Mouse (Mus musculus): ENCODE measurements around the gene Ifna11.
A peak's percentile ranks its signal among the peaks of the same experiment; 100 is the strongest.

DNA sequence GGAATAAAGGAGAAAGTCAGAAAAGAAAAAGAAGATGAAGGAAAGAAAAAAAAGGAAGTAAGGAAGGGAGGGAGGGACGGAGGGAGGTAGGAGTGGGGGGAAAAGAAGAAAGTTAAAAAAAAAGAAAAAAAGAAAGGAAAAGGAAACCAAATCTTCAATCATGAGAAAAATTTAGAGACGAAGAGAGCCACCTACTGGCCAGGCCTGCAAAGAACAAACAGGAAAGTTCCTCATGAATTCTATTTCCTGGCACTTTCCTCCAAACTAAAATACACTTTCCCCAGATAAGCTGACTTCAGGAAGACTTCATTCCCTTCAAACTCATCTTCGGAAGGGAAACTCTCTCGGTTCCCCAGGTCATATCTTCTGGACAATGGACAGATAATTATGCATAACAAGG lies 10.8 kb downstream of the Ifna11 start:
- TF ChIP-seq CTCF (conservative IDR thresholded peaks at IDR 0.05; ENCODE audit: low read length) = peak; percentile 55
- TF ChIP-seq POU5F1 (IDR thresholded peaks at IDR 0.05; ENCODE audit: borderline replicate concordance, low read length) = no peak
- no peak for TF ChIP-seq NANOG (IDR thresholded peaks at IDR 0.05; ENCODE audit: borderline replicate concordance, low read length)
